Mouse (Mus musculus) megakaryocyte, embryonic 14.5 days (primary cell): ENCODE data around the gene Atg2b.

Experiments used
- FLI1 ChIP-seq: IDR thresholded peaks from 2 replicates; pipeline ENCODE4 v1.6.1; 2012; ENCODE audit warnings: low read length, inconsistent platforms, mixed read lengths
- GATA1 ChIP-seq: IDR thresholded peaks from 3 replicates; pipeline ENCODE4 v1.6.1; 2012; ENCODE audit warnings: mixed read lengths, low read length, inconsistent platforms, borderline replicate concordance

GRCm38 (mm10) chr12:105683933-105684901, 794 bp downstream of the Atg2b start, which contains the start of gene Gskip:
- TF ChIP-seq GATA1 (no peak), FLI1 (no peak)
